Mouse (Mus musculus) heart, embryonic 11.5 days (tissue): ENCODE results near the gene Dlgap1. TPM values are rescaled to one million over a fixed set of nuclear protein-coding genes. Genes with fewer than 3 reads are reported as not detected.

Experiments
- ATAC-seq: fragments of 200-750 bp; cut with Nextera tagmentation; replicated peaks from 2 replicates; pipeline ENCODE4 v1.8.0; 2017; ENCODE audit warnings: moderate library complexity; ENCODE audit not compliant: insufficient number of reproducible peaks, low FRiP score, low TSS enrichment
- H3K27ac ChIP-seq: fragments of 300-500 bp; sonication (generic); 2 replicates; pipeline ENCODE4 v1.5.1; 2014; ENCODE audit warnings: mild to moderate bottlenecking, low read depth, low read length
- H3K27me3 ChIP-seq: fragments of 300-500 bp; sonication (generic); 2 replicates; pipeline ENCODE4 v1.6.1; 2014; ENCODE audit warnings: mild to moderate bottlenecking, low read length, mixed read lengths; ENCODE audit not compliant: control insufficient read depth, insufficient read depth
- H3K36me3 ChIP-seq: fragments of 300-500 bp; sonication (generic); 2 replicates; pipeline ENCODE4 v1.6.1; 2014; ENCODE audit warnings: mild to moderate bottlenecking, low read length, moderate library complexity, mixed read lengths; ENCODE audit not compliant: control insufficient read depth, insufficient read depth
- H3K4me1 ChIP-seq: fragments of 300-500 bp; sonication (generic); 2 replicates; pipeline ENCODE4 v1.6.1; 2014; ENCODE audit warnings: low read length; ENCODE audit not compliant: control insufficient read depth, insufficient read depth
- H3K4me2 ChIP-seq: fragments of 300-500 bp; sonication (generic); 2 replicates; pipeline ENCODE4 v1.6.1; 2014; ENCODE audit warnings: mild to moderate bottlenecking, moderate library complexity
- H3K4me3 ChIP-seq: fragments of 300-500 bp; sonication (generic); 2 replicates; pipeline ENCODE4 v1.5.1; 2014; ENCODE audit warnings: low read depth, low read length
- H3K9ac ChIP-seq: fragments of 300-500 bp; sonication (generic); 2 replicates; pipeline ENCODE4 v1.6.1; 2014; ENCODE audit warnings: mild to moderate bottlenecking, low read depth, low read length, moderate library complexity
- H3K9me3 ChIP-seq: fragments of 300-500 bp; sonication (generic); replicated peaks from 2 replicates; pipeline ENCODE4 v1.6.1; 2016; ENCODE audit warnings: low read length; ENCODE audit not compliant: control insufficient read depth
- WGBS: fragments of 180-500 bp; shearing (Covaris S2); extraction: QIAGEN DNeasy Blood & Tissue Kit; methylation state at CpG from one replicate; pipeline ENCODE4 v1.1.7; 2014; ENCODE audit not compliant: insufficient replicate concordance; 5-methylcytosine and 5-hydroxymethylcytosine counted together
- polyA plus RNA-seq: library from polyadenylated mRNA; unstranded; fragments of >200 nt; fragmentation: Nextera tagmentation; extraction: Ambion mirVana; gene quantifications from 2 replicates; pipeline ENCODE4 v1.2.1, GENCODE M21; 2014

Gene Dlgap1
- polyA plus RNA-seq, 1 experiment from 2014 or later: 1.3 TPM

DNA sequence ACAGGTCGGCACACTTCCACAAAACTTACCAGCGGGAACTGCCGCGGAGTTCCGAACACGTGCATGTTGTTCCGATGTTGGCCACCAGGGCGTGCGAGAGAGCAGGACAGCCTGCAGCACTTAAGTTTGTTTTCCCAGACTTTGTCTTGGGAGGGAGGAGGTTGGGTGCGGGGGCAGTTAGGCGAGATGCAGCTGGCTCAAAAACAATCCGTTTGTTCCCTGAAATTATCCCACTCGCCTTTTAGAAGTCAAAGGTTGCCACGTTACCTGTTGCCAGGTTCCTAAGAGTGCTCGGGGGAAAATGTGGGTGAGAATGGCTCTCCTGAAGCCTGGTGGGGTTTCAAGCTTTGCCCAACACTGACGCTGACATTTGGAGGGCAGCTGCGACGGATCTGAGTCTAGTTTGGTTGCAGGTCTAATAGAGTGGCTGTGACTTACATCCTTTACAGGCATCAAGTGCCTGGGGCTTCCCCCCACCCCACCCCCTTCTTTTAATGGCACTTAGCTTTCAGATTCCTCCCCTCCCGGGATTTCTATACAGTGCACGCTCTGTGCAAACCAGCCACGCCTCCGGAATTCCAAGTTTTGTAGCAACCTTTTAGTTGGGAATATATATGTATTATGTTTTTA lies 786.3 kb downstream of the Dlgap1 start:
- H3K4me3 ChIP-seq: peak overlapping the region; percentile 44
- no peaks in the 10 kb centered on the region; the same call in 1 of the 2 replicates for H3K27me3 ChIP-seq
- peak overlapping the region; percentile 69 for H3K9ac ChIP-seq
- H3K9me3 ChIP-seq: no peaks in the 10 kb centered on the region
- no peaks in the 10 kb centered on the region for H3K36me3 ChIP-seq
- ATAC-seq: peak; percentile 51; the same call in 1 of the 2 replicates
- peak overlapping the region; percentile 86 for H3K4me2 ChIP-seq
- WGBS: 1% methylated on average over 22 of the region's 22 CpGs
- peaks cover 5% of the 10 kb centered on the region; the same call in 1 of the 2 replicates for H3K4me1 ChIP-seq
- peak overlapping the region; percentile 83 for H3K27ac ChIP-seq

DNA sequence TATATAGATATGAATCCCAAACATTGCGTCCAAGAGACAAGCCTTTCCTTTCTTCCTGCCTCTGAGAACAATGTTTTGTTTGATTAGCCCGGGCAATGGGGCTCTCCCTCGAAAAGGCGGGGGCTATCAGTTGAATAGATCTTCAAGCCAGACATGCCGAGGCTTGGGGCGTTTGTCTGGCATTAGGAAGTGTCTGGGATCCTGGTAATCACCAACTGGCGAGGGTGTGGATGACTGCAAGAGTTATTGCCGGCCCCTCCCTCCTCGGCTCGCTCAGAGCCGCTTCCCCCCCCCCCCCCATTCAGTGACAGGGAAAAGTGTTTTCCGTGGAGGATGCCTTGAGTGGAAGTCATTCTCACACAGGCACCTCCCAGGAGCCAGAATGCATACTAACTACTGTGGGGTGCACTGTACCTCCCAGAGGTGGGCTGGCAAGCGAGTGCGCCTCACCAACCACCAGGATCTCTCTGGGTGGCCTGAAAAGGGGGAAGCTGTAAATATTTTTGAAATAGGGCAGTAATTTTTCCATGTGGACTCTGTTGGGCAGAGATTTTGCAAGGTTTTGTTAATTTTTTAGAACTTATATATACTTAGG lies 786.9 kb downstream of the Dlgap1 start:
- Histone ChIP-seq H3K4me2 (peak overlapping the region; percentile 86), H3K4me3 (peak overlapping the region; percentile 44), H3K27ac (peak overlapping the region; percentile 83), H3K9ac (peak overlapping the region; percentile 69), H3K36me3 (no peaks in the 10 kb centered on the region), H3K9me3 (no peaks in the 10 kb centered on the region), H3K4me1 (peaks cover 2% of the 10 kb centered on the region; the same call in 1 of the 2 replicates), H3K27me3 (no peaks in the 10 kb centered on the region; the same call in 1 of the 2 replicates)
- ATAC-seq: peak; percentile 29; the same call in 1 of the 2 replicates
- 8% methylated on average over 14 of the region's 14 CpGs for WGBS

DNA sequence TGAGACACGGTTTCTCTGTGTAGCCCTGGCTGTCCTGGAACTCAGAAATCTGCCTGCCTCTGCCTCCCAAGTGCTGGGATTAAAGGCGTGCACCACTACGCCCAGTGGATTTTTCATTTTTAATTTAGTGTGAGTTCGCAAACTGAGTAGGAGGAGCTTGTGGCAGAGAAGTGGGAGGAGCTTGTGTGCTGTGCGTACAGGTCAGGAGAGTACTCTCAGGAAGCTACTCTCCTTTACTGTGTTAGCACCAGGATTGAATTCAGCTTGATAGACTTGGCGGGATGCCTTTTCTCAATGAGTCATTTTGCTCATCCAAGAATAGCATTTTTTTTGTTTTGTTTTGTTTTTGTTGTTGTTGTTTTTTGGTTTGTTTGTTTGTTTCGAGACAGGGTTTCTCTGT lies 793.1 kb downstream of the Dlgap1 start:
- Histone ChIP-seq H3K4me3 (no peak overlapping the region), H3K9ac (no peak overlapping the region), H3K9me3 (no peaks in the 10 kb centered on the region), H3K27ac (no peak overlapping the region), H3K36me3 (no peaks in the 10 kb centered on the region), H3K4me1 (no peaks in the 10 kb centered on the region), H3K4me2 (no peak overlapping the region), H3K27me3 (no peaks in the 10 kb centered on the region)
- ATAC-seq: no peak
- 90% methylated on average over 7 of the region's 7 CpGs for WGBS

DNA sequence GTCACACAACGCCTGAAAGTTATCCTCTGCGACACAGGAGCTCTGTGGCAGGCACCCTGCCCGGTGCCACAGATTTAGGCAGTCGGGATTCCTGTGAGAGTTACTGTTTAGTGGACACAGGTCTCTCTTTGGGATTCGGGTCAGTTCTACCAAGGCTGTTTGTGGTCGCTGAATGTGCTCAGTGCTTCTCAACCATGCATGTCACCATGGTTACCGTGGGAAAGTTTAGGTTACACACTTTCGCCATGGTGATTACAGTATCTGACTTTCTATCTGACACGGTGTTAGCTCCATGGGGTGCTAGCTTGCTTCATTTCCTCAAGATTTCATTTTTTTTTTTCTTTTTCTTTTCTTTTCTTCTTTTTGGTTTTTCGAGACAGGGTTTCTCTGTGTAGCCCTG lies 793.8 kb downstream of the Dlgap1 start:
- Histone ChIP-seq H3K9me3 (no peaks in the 10 kb centered on the region), H3K27me3 (no peaks in the 10 kb centered on the region), H3K27ac (no peak overlapping the region), H3K9ac (no peak overlapping the region), H3K4me1 (no peaks in the 10 kb centered on the region), H3K36me3 (no peaks in the 10 kb centered on the region), H3K4me3 (no peak overlapping the region), H3K4me2 (no peak overlapping the region)
- no peak for ATAC-seq
- 90% methylated on average over 10 of the region's 10 CpGs for WGBS

DNA sequence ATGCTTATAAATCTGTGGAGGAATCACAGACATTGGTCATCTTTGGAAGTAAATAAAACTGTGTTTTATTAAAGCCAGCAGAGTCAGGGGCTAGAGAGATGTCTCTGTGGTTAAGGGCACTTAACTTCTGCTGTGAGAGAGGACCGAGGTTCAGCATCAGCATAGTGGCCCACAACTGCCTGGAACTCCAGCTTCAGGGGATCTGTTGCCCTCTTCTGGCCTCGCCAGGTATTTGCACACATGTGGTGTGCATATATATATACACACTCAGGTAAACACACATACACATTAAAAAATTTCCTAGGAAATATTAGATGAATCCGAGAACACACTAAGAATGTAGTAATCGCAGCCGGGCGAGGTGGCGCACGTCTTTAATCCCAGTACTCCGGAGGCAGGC lies 796.5 kb downstream of the Dlgap1 start:
- no peak overlapping the region for H3K4me2 ChIP-seq
- H3K27ac ChIP-seq: no peak overlapping the region
- H3K9ac ChIP-seq: no peak overlapping the region
- no peak for ATAC-seq
- no peaks in the 10 kb centered on the region for H3K4me1 ChIP-seq
- no peak overlapping the region for H3K4me3 ChIP-seq
- no peaks in the 10 kb centered on the region for H3K27me3 ChIP-seq
- H3K9me3 ChIP-seq: no peaks in the 10 kb centered on the region
- H3K36me3 ChIP-seq: no peaks in the 10 kb centered on the region
- 92% methylated on average over 9 of the region's 9 CpGs for WGBS

DNA sequence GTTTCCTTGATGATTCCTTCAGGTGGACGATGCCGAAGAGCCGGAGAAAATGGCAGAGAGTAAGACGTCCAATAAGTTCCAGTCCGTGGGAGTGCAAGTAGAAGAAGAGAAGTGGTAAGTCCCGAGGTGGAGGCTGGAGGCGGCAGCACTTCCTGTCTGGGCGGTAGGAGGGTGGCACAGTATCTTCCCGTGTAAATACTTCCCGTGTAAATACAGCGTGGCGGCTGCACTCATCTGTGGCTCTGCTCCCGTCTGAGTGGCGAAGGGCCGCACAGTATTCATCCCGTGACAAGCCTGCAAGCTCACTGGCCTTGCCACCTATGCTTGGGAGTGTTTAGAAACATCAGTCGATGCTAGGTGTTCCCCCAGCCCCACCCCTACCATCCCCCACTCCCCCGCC lies 797.1 kb downstream of the Dlgap1 start:
- Histone ChIP-seq H3K9me3 (no peaks in the 10 kb centered on the region), H3K36me3 (no peaks in the 10 kb centered on the region), H3K4me1 (no peaks in the 10 kb centered on the region), H3K27ac (no peak overlapping the region), H3K4me3 (no peak overlapping the region), H3K27me3 (no peaks in the 10 kb centered on the region), H3K4me2 (no peak overlapping the region), H3K9ac (no peak overlapping the region)
- WGBS: 77% methylated on average over 18 of the region's 18 CpGs
- no peak for ATAC-seq

DNA sequence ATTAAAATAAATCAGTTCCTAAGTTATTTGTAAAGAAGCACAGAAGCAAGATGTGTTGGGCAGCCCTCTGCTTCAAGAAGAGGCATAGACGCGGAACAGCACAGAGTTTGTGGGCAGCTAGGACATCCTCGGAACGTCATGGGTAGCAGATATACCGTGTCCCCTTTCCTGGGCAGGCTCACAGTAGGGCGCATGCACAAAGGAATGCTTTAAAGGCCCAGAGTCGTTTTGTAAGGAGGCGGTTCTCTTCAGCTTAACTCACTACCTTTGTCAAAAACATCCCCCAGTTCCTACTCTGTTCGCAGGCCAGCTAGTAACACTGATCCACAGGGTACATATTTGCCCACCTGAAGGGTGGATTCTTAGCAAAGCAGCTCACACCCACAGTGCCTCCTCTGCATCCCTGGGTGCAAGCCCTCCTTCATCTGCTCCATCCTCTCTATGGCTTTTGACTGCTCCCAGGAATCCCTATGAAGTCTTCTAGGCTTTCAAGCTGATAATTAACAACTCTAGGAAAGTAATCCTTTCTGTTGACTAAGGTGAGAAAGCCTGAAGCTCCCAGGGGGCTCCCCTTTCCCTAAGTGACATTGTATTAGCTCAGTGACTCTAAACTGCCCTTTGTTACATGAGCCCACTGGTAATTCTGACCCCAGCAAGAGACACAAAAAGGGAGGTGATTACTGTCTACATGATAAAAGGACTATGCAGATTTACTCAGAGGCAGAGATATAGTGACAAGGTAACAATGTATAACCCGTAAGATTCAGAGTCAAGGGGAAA lies 803.4 kb downstream of the Dlgap1 start:
- H3K27ac ChIP-seq: no peak overlapping the region

DNA sequence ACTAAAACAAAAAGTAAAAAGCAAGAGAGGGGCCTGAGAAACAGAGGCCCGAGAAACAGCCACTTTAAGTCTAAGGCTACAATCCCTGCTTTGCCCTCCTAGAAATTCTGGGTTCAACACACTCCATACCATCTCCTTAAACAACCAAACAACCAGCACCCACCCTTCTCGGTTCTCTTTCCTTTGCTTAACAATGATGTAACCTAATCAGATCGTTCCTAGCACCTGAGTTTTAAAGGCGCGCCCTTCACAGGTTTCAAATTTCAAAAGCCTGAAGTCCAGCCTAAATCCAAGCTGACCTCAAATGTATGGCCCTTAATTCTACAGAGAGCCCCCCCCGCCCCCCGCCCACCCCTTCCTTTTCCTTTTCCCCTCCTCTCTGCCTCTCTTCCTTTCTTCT lies 810.9 kb downstream of the Dlgap1 start:
- ATAC-seq: no peak
- H3K36me3 ChIP-seq: no peaks in the 10 kb centered on the region
- 33% methylated on average over 7 of the region's 7 CpGs for WGBS
- H3K9ac ChIP-seq: no peak overlapping the region
- no peaks in the 10 kb centered on the region for H3K27me3 ChIP-seq
- no peak overlapping the region for H3K4me3 ChIP-seq
- peaks cover 8% of the 10 kb centered on the region for H3K4me1 ChIP-seq
- no peak overlapping the region for H3K27ac ChIP-seq
- no peak overlapping the region for H3K4me2 ChIP-seq
- no peaks in the 10 kb centered on the region for H3K9me3 ChIP-seq

More for the DNA sequence above, 803.4 kb downstream of the Dlgap1 start:
- no peak overlapping the region for H3K4me2 ChIP-seq
- WGBS: 10% methylated on average over 10 of the region's 10 CpGs
- no peaks in the 10 kb centered on the region for H3K36me3 ChIP-seq
- no peaks in the 10 kb centered on the region for H3K4me1 ChIP-seq
- H3K27me3 ChIP-seq: no peaks in the 10 kb centered on the region
- no peak for ATAC-seq
- H3K4me3 ChIP-seq: no peak overlapping the region
- H3K9ac ChIP-seq: no peak overlapping the region
- no peaks in the 10 kb centered on the region for H3K9me3 ChIP-seq
